ENCODE assay signal across 8 mouse cellular contexts in genomic region chr2:150665534-150666451, GRCm38 (mm10). TPM values are rescaled to one million over a fixed set of nuclear protein-coding genes. Genes with fewer than 3 reads are reported as not detected.
A peak's percentile ranks its signal among the peaks of the same experiment; 100 is the strongest.
DNase-seq lines count a peak whose midpoint lies in the region; ATAC-seq and TF ChIP-seq lines count a peak whose summit lies in the region.

No protein-coding gene starts in this region.

- H3K4me1 ChIP-seq in bone marrow, adult 2 months (ENCODE audit: control insufficient read depth, insufficient read depth, low read length) = peaks cover 4% of the 10 kb centered on the region; the same call in 1 of the 2 replicates
- peaks cover 17% of the 10 kb centered on the region for H3K4me1 ChIP-seq in hindbrain, embryonic 15.5 days (replicated peaks)
- peaks cover 16% of the 10 kb centered on the region for H3K4me1 ChIP-seq in midbrain, embryonic 11.5 days (ENCODE audit: control insufficient read depth, insufficient read depth, low read length)

- peak overlapping the region; percentile 79 for H3K27ac ChIP-seq in bone marrow, adult 2 months (ENCODE audit: control insufficient read depth, insufficient read depth, low read depth, low read length, poor library complexity)
- peak overlapping the region; percentile 28; the same call in 1 of the 2 replicates for H3K27ac ChIP-seq in hindbrain, embryonic 15.5 days (replicated peaks)
- peak overlapping the region; percentile 5; the same call in 1 of the 2 replicates for H3K27ac ChIP-seq in midbrain, embryonic 11.5 days (ENCODE audit: low read depth, low read length)

- H3K9ac ChIP-seq in hindbrain, embryonic 15.5 days = no peak overlapping the region
- no peak overlapping the region for H3K9ac ChIP-seq in midbrain, embryonic 11.5 days (ENCODE audit: low read length)

- ATAC-seq in hindbrain, embryonic 15.5 days (ENCODE audit: low FRiP score, low read depth) = no peak
- ATAC-seq in midbrain, embryonic 11.5 days (ENCODE audit: low FRiP score) = no peak

- H3K4me3 ChIP-seq in bone marrow, adult 2 months (replicated peaks; ENCODE audit: control insufficient read depth, low read depth, low read length) = no peak overlapping the region
- no peak overlapping the region for H3K4me3 ChIP-seq in hindbrain, embryonic 15.5 days
- no peak overlapping the region for H3K4me3 ChIP-seq in midbrain, embryonic 11.5 days (ENCODE audit: low read depth, low read length)

- TF ChIP-seq CTCF in bone marrow, adult 2 months (IDR thresholded peaks at IDR 0.05; ENCODE audit: control insufficient read depth, insufficient read depth, low read length) = no peak

- H3K4me2 ChIP-seq in hindbrain, embryonic 15.5 days = peak overlapping the region; percentile 33
- H3K4me2 ChIP-seq in midbrain, embryonic 11.5 days = 0 out of 2 replicates have a peak overlapping the region, but pooled peaks have one; percentile 2

- no peaks in the 10 kb centered on the region for H3K36me3 ChIP-seq in hindbrain, embryonic 15.5 days
- H3K36me3 ChIP-seq in midbrain, embryonic 11.5 days (ENCODE audit: control insufficient read depth, insufficient read depth, low read length) = no peaks in the 10 kb centered on the region

- TF ChIP-seq POLR2A in bone marrow, adult 2 months (IDR thresholded peaks at IDR 0.05; ENCODE audit: borderline replicate concordance, control insufficient read depth, low read depth, low read length) = no peak

- intact Hi-C loops in left cerebral cortex, postnatal 36 days (cut with DNase I) = no loop called here

- peak; percentile 81 for DNase-seq in 416B (ENCODE audit: low read depth)
- DNase-seq in midbrain, embryonic 11.5 days (ENCODE audit: low spot score, missing footprints) = no peak
- peak; percentile 46 to 68 for DNase-seq in thymus, postnatal 36 days
- no peak for DNase-seq in adrenal gland, postnatal 4 days (ENCODE audit: low spot score in 2 of 2)
- DNase-seq in adipocyte (ENCODE audit: low spot score) = no peak
- no peak for DNase-seq in left cerebral cortex, postnatal 36 days (ENCODE audit: low spot score in 2 of 2)

- H3K27me3 ChIP-seq in hindbrain, embryonic 15.5 days = peaks cover 8% of the 10 kb centered on the region; the same call in 1 of the 2 replicates
- peaks cover 3% of the 10 kb centered on the region; the same call in 1 of the 2 replicates for H3K27me3 ChIP-seq in midbrain, embryonic 11.5 days (ENCODE audit: control insufficient read depth, insufficient read depth, low read length)

- WGBS in bone marrow, adult 2 months = 18% methylated on average over 10 of the region's 10 CpGs
- WGBS in hindbrain, embryonic 15.5 days = 51% methylated on average over 10 of the region's 10 CpGs
- 55% methylated on average over 10 of the region's 10 CpGs for WGBS in midbrain, embryonic 11.5 days

- H3K9me3 ChIP-seq in hindbrain, embryonic 15.5 days = no peaks in the 10 kb centered on the region
- H3K9me3 ChIP-seq in midbrain, embryonic 11.5 days (ENCODE audit: control insufficient read depth, low read length) = no peaks in the 10 kb centered on the region

RNA-seq across cellular contexts. Expression of gene Acss1, which starts 2.5 kb away (rescaled TPM):
- polyA plus RNA-seq in bone marrow, adult 2 months (2011; ENCODE audit: insufficient read depth, insufficient read length, low replicate concordance, missing spikeins) = 31.2 and 32.1 TPM in 2 replicates
- polyA plus RNA-seq in hindbrain, embryonic 15.5 days (2015; fragmentation: Nextera tagmentation; extraction: Ambion mirVana) = 15.0 and 19.8 TPM in 2 replicates
- 20.5 and 21.5 TPM in 2 replicates for polyA plus RNA-seq in midbrain, embryonic 11.5 days (2014; fragmentation: Nextera tagmentation; extraction: Ambion mirVana)
- total RNA-seq in adrenal gland, postnatal 4 days (2021) = 10 to 100 TPM; 10.8 to 17.1 TPM
- 10 to 100 TPM; 18.1 to 18.5 TPM for total RNA-seq in left cerebral cortex, postnatal 36 days (2021)

RNA-seq across cellular contexts. Expression of gene Vsx1, which starts 23.4 kb away (rescaled TPM):
- polyA plus RNA-seq in bone marrow, adult 2 months (2011; ENCODE audit: insufficient read depth, insufficient read length, low replicate concordance, missing spikeins) = 0.80 and 1.2 TPM in 2 replicates
- polyA plus RNA-seq in hindbrain, embryonic 15.5 days (2015; fragmentation: Nextera tagmentation; extraction: Ambion mirVana) = 0.09 and 0.13 TPM in 2 replicates
- polyA plus RNA-seq in midbrain, embryonic 11.5 days (2014; fragmentation: Nextera tagmentation; extraction: Ambion mirVana) = 0.31 and 0.33 TPM in 2 replicates
- not detected for total RNA-seq in adrenal gland, postnatal 4 days (2021)
- under 1 TPM in 1 of 2 experiments, not detected in 1; 0.09 TPM for total RNA-seq in left cerebral cortex, postnatal 36 days (2021)

RNA-seq across cellular contexts. Expression of gene Apmap, which starts 57.4 kb away (rescaled TPM):
- 10.7 and 18.0 TPM in 2 replicates for polyA plus RNA-seq in bone marrow, adult 2 months (2011; ENCODE audit: insufficient read depth, insufficient read length, low replicate concordance, missing spikeins)
- polyA plus RNA-seq in hindbrain, embryonic 15.5 days (2015; fragmentation: Nextera tagmentation; extraction: Ambion mirVana) = 40.3 and 43.5 TPM in 2 replicates
- 36.9 and 37.7 TPM in 2 replicates for polyA plus RNA-seq in midbrain, embryonic 11.5 days (2014; fragmentation: Nextera tagmentation; extraction: Ambion mirVana)
- total RNA-seq in adrenal gland, postnatal 4 days (2021) = 10 to 100 TPM; 87.6 to 95.1 TPM
- 10 to 100 TPM; 46.2 to 62.4 TPM for total RNA-seq in left cerebral cortex, postnatal 36 days (2021)

Comparison
In these comparisons a context has a peak if more than half of its experiments do, and no peak if none do; other contexts are left out.
1. DNase-seq: peak in 416B (single experiment) and thymus, postnatal 36 days (2 of 2); none in midbrain, embryonic 11.5 days (single experiment), adrenal gland, postnatal 4 days (0 of 2), adipocyte (single experiment) and left cerebral cortex, postnatal 36 days (0 of 2).
2. H3K27ac ChIP-seq: peak in every context shown above with its lines; median percentile 79 in bone marrow, adult 2 months; 28 in hindbrain, embryonic 15.5 days; 5 in midbrain, embryonic 11.5 days.